In genomic region chr11:70207283-70207682, GRCm38 (mm10) we compare ENCODE assay signal across 19 mouse cellular contexts. TPM values are rescaled to one million over a fixed set of nuclear protein-coding genes. Genes with fewer than 3 reads are reported as not detected.
"Had no signal": no experiment of that assay in that cellular context is flagged by ENCODE, and none has a peak within 500 bp of the region (broad histone marks: within the 10 kb centered on the region; RNA-seq: fewer than 3 reads in every experiment).

No protein-coding gene starts in this region.

- H3K4me2 ChIP-seq: lung, embryonic 14.5 days; midbrain, embryonic 12.5 days; neural tube, embryonic 13.5 days; neural tube, embryonic 15.5 days had no signal

- DNase-seq: lung, embryonic 14.5 days; lung, postnatal 10 days; midbrain, embryonic 14.5 days; retina, postnatal 1 day; right cerebral cortex, adult 18-20 months; right cerebral cortex, postnatal 25 days; right cerebral cortex, postnatal 4 days; spleen, adult 18-20 months; thymus, adult 18-20 months; thymus, postnatal 14 days; thymus, postnatal 36 days had no signal

- H3K4me1 ChIP-seq: midbrain, embryonic 10.5 days; midbrain, embryonic 12.5 days; neural tube, embryonic 13.5 days; neural tube, embryonic 15.5 days had no signal

- ATAC-seq: midbrain, embryonic 16.5 days had no signal

- H3K27ac ChIP-seq: midbrain, embryonic 10.5 days; midbrain, embryonic 12.5 days; neural tube, embryonic 13.5 days; neural tube, embryonic 15.5 days had no signal

- H3K36me3 ChIP-seq: midbrain, embryonic 10.5 days; midbrain, embryonic 12.5 days; neural tube, embryonic 13.5 days; neural tube, embryonic 15.5 days had no signal

- H3K4me3 ChIP-seq: midbrain, embryonic 10.5 days; midbrain, embryonic 12.5 days; myocyte; neural tube, embryonic 13.5 days; neural tube, embryonic 15.5 days had no signal

- H3K9me3 ChIP-seq: midbrain, embryonic 10.5 days; midbrain, embryonic 12.5 days; neural tube, embryonic 13.5 days; neural tube, embryonic 15.5 days had no signal

- H3K9ac ChIP-seq: lung, embryonic 14.5 days; midbrain, embryonic 12.5 days; neural tube, embryonic 13.5 days; neural tube, embryonic 15.5 days had no signal

RNA-seq across cellular contexts. Expression of gene Slc16a11, which starts 5.3 kb away (rescaled TPM):
- total RNA-seq: megakaryocyte, adult 5-6 weeks; megakaryocyte-erythroid progenitor cell, adult 5-6 weeks had no signal
